Mouse (Mus musculus): ENCODE data around the gene Il12a. TPM values are rescaled to one million over a fixed set of nuclear protein-coding genes. Genes with fewer than 3 reads are reported as not detected.

The Il12a gene
- polyA plus RNA-seq, 1 experiment from 2014 or later: not detected

GRCm38 (mm10) chr3:68667852-68668251 lies 22.6 kb upstream of the Il12a start:
- peaks cover 8% of the 10 kb centered on the region; the same call in 1 of the 2 replicates for H3K4me1 ChIP-seq (replicated peaks)
- no peaks in the 10 kb centered on the region for H3K36me3 ChIP-seq
- H3K27ac ChIP-seq: no peak overlapping the region
- no peak overlapping the region for H3K4me3 ChIP-seq
- ATAC-seq (ENCODE audit: low FRiP score): no peak
- H3K9me3 ChIP-seq: no peaks in the 10 kb centered on the region
- 87% methylated on average over 1 of the region's 1 CpGs for WGBS
- no peak overlapping the region for H3K9ac ChIP-seq
- no peak overlapping the region for H3K4me2 ChIP-seq
- H3K27me3 ChIP-seq: no peaks in the 10 kb centered on the region

GRCm38 (mm10) chr3:68669418-68669974 lies 20.9 kb upstream of the Il12a start:
- Histone ChIP-seq H3K4me3 (no peak overlapping the region), H3K27ac (no peak overlapping the region), H3K4me1 (replicated peaks) (peaks cover 3% of the 10 kb centered on the region; the same call in 1 of the 2 replicates), H3K27me3 (no peaks in the 10 kb centered on the region), H3K4me2 (no peak overlapping the region), H3K9ac (no peak overlapping the region), H3K9me3 (no peaks in the 10 kb centered on the region), H3K36me3 (no peaks in the 10 kb centered on the region)
- no peak for ATAC-seq (ENCODE audit: low FRiP score)
- WGBS: 86% methylated on average over 5 of the region's 5 CpGs

GRCm38 (mm10) chr3:68674721-68675120 lies 15.7 kb upstream of the Il12a start:
- ATAC-seq (ENCODE audit: low FRiP score): no peak
- no peak overlapping the region for H3K27ac ChIP-seq
- 73% methylated on average over 2 of the region's 2 CpGs for WGBS

GRCm38 (mm10) chr3:68675216-68675835 lies 15.1 kb upstream of the Il12a start:
- Histone ChIP-seq H3K4me3 (no peak overlapping the region), H3K27ac (no peak overlapping the region), H3K4me1 (replicated peaks) (no peaks in the 10 kb centered on the region), H3K27me3 (no peaks in the 10 kb centered on the region), H3K36me3 (no peaks in the 10 kb centered on the region), H3K4me2 (no peak overlapping the region), H3K9me3 (no peaks in the 10 kb centered on the region), H3K9ac (no peak overlapping the region)
- WGBS: 87% methylated on average over 12 of the region's 12 CpGs
- ATAC-seq (ENCODE audit: low FRiP score): no peak

More at GRCm38 (mm10) chr3:68674721-68675120, 15.7 kb upstream of the Il12a start:
- no peaks in the 10 kb centered on the region for H3K36me3 ChIP-seq
- H3K9ac ChIP-seq: no peak overlapping the region
- no peaks in the 10 kb centered on the region for H3K9me3 ChIP-seq
- H3K4me3 ChIP-seq: no peak overlapping the region
- no peaks in the 10 kb centered on the region for H3K4me1 ChIP-seq (replicated peaks)
- no peak overlapping the region for H3K4me2 ChIP-seq
- H3K27me3 ChIP-seq: no peaks in the 10 kb centered on the region

- Histone ChIP-seq H3K4me1 (replicated peaks) (no peaks in the 10 kb centered on the region), H3K4me2 (no peak overlapping the region), H3K27ac (no peak overlapping the region), H3K9me3 (no peaks in the 10 kb centered on the region), H3K4me3 (no peak overlapping the region), H3K36me3 (no peaks in the 10 kb centered on the region), H3K27me3 (no peaks in the 10 kb centered on the region), H3K9ac (no peak overlapping the region)
- ATAC-seq (ENCODE audit: low FRiP score): no peak
- 80% methylated on average over 10 of the region's 10 CpGs for WGBS
These were observed 14.3 kb upstream of the Il12a start for GRCm38 (mm10) chr3:68675980-68676678.

GRCm38 (mm10) chr3:68676831-68677303 lies 13.6 kb upstream of the Il12a start:
- H3K4me3 ChIP-seq: no peak overlapping the region
- H3K9ac ChIP-seq: no peak overlapping the region
- no peaks in the 10 kb centered on the region for H3K27me3 ChIP-seq
- ATAC-seq (ENCODE audit: low FRiP score): no peak
- WGBS: 47% methylated on average over 17 of the region's 17 CpGs
- no peaks in the 10 kb centered on the region for H3K36me3 ChIP-seq
- H3K27ac ChIP-seq: no peak overlapping the region
- H3K4me2 ChIP-seq: peak overlapping the region; percentile 29
- H3K4me1 ChIP-seq (replicated peaks): no peaks in the 10 kb centered on the region
- H3K9me3 ChIP-seq: no peaks in the 10 kb centered on the region

GRCm38 (mm10) chr3:68678805-68679585 lies 11.4 kb upstream of the Il12a start:
- 91% methylated on average over 9 of the region's 9 CpGs for WGBS
- Histone ChIP-seq H3K27ac (no peak overlapping the region), H3K4me2 (no peak overlapping the region), H3K27me3 (no peaks in the 10 kb centered on the region), H3K4me3 (no peak overlapping the region), H3K4me1 (replicated peaks) (no peaks in the 10 kb centered on the region), H3K9ac (no peak overlapping the region), H3K36me3 (no peaks in the 10 kb centered on the region), H3K9me3 (no peaks in the 10 kb centered on the region)
- ATAC-seq (ENCODE audit: low FRiP score): no peak

GRCm38 (mm10) chr3:68683579-68683978 lies 6.9 kb upstream of the Il12a start:
- no peak overlapping the region for H3K4me2 ChIP-seq
- no peak for ATAC-seq (ENCODE audit: low FRiP score)
- no peak overlapping the region for H3K9ac ChIP-seq
- no peaks in the 10 kb centered on the region for H3K36me3 ChIP-seq
- no peak overlapping the region for H3K27ac ChIP-seq
- 70% methylated on average over 2 of the region's 2 CpGs for WGBS
- no peaks in the 10 kb centered on the region for H3K4me1 ChIP-seq (replicated peaks)
- no peak overlapping the region for H3K4me3 ChIP-seq
- no peaks in the 10 kb centered on the region for H3K27me3 ChIP-seq
- H3K9me3 ChIP-seq: no peaks in the 10 kb centered on the region

GRCm38 (mm10) chr3:68684207-68684606 lies 6.2 kb upstream of the Il12a start:
- Histone ChIP-seq H3K27me3 (no peaks in the 10 kb centered on the region), H3K4me3 (no peak overlapping the region), H3K4me1 (replicated peaks) (no peaks in the 10 kb centered on the region), H3K9ac (no peak overlapping the region), H3K27ac (no peak overlapping the region), H3K9me3 (no peaks in the 10 kb centered on the region), H3K4me2 (no peak overlapping the region), H3K36me3 (no peaks in the 10 kb centered on the region)
- 91% methylated on average over 1 of the region's 1 CpGs for WGBS
- ATAC-seq (ENCODE audit: low FRiP score): no peak

GRCm38 (mm10) chr3:68686852-68687560 lies 3.4 kb upstream of the Il12a start:
- Histone ChIP-seq H3K4me1 (replicated peaks) (no peaks in the 10 kb centered on the region), H3K27me3 (no peaks in the 10 kb centered on the region), H3K27ac (no peak overlapping the region), H3K4me3 (no peak overlapping the region), H3K4me2 (no peak overlapping the region), H3K9me3 (no peaks in the 10 kb centered on the region), H3K9ac (no peak overlapping the region), H3K36me3 (no peaks in the 10 kb centered on the region)
- 74% methylated on average over 8 of the region's 8 CpGs for WGBS
- no peak for ATAC-seq (ENCODE audit: low FRiP score)

- peaks cover 18% of the 10 kb centered on the region for H3K4me1 ChIP-seq (replicated peaks)
- ATAC-seq (ENCODE audit: low FRiP score): no peak
- H3K27me3 ChIP-seq: no peaks in the 10 kb centered on the region
- no peak overlapping the region for H3K4me2 ChIP-seq
- WGBS: 81% methylated on average over 7 of the region's 7 CpGs
- no peak overlapping the region for H3K9ac ChIP-seq
- no peaks in the 10 kb centered on the region for H3K36me3 ChIP-seq
- H3K4me3 ChIP-seq: no peak overlapping the region
- no peaks in the 10 kb centered on the region for H3K9me3 ChIP-seq
- H3K27ac ChIP-seq: no peak overlapping the region
These were observed 1.1 kb upstream of the Il12a start for GRCm38 (mm10) chr3:68689346-68689745.
